Mouse (Mus musculus) urinary bladder, postnatal 4 days (tissue): ENCODE measurements around the gene Gm10961.
A peak's percentile ranks its signal among the peaks of the same experiment; 100 is the strongest.
"Not testable (repeated sequence)": the region's sequence is repeated elsewhere in the genome, so short reads cannot be mapped to it uniquely, and the experiment has no call there.

ENCODE experiments used
- DNase-seq, 2 experiments: peaks; one replicate each; pipeline ENCODE4 v3.0.0; 2021 to 2022; ENCODE audit warnings: low spot score in 2 of 2

Gene Gm10961

DNA sequence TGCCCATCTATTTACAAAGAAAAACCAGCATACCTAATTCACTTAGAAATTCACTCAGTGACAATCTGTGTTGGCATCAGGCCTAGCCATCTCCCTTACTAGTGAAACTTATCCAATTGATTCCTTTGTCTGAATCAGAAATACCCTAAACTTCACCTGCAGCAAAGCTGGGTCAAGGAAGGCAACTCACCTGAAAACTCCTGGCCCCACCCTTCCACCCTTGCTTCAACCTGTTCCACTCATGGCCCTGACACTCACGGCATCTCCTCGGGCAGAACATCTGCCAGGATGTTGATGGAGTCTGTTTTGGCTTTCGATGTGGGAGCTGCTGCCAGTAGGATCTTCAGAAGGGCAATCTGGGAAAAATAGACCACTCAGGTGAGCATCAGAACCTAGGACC, 13.3 kb upstream of the Gm10961 start:
- DNase-seq: peak in 1 of 2 experiments; percentile 53

DNA sequence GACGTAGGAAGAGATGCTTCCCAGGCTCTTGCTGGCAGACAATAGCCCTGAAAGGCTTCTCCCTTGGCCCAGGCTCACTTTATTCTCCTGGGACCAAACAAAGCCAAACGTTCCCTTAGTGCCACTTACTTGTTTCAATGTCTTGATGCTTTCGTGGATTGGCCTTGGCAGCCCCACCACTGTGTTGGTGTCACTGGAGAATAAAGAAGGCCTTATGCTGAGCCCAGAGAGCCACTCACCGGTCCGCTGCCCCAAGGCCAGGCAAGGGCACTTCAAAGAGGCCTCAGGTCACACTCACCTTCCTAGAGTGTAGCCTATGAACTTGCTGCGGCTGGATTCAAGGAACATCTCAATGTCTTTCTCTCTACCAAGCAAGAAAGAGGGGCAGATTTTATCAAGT, 11.2 kb upstream of the Gm10961 start:
- DNase-seq: peak in 1 of 2 experiments; percentile 53

DNA sequence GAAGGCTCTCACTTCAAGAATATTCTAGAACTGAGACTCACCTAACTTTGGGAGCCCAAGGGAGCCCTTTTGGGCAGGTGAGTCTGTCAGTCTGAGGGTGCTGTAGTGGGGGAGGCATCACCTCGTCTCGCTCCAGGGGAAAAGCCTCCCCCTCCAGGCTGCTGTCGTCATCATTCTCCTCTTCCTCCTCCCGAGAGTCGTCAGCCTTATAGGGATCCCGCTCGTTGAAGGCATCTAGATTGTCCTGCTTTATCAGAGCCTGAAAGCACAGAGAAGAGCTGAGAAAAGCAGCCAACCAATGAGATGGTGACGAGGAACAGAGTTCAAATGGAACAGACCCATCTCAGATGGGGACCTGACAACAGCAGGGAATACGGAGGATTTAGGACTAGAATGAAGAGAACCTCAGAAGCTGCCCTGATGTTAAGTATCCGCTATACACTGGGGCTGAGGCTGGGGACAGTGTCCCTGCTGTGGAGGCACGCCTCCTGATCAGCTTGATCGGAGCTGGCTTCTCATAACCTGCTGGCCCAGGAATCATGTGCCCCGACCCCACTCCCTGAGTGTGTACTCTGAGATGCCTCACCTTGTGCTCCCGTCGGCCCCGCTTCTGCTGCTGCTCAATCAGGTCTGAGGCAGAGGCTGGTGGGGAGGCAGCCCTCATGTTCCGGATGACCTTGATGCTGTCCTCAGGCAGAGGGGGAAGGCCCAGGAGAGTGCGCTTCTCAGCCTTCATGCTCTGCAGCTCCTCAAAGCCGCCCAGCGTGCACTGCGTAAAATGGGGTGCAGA, 9.6 kb upstream of the Gm10961 start:
- DNase-seq: peak; percentile 15 to 57

DNA sequence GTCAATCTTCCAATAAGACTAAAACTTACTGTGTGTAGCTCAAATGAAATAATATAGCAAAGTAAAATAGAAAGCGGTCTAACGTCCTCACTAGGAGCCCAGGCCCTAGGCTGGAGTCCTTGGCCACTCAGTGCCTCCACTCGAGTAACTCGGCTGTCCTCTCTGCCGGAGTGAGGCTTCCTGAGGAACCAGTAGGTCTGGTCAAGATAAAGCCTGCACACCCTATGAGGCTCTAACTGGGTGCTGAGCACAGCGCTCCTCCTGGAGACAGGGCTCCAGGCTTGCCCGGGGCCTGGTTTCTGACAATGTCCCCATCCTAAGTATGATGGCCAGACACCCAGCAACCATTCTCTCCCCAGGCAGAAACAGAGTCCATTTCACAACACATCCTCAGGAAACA, 8.6 kb upstream of the Gm10961 start:
- peak; percentile 11 to 35 for DNase-seq

DNA sequence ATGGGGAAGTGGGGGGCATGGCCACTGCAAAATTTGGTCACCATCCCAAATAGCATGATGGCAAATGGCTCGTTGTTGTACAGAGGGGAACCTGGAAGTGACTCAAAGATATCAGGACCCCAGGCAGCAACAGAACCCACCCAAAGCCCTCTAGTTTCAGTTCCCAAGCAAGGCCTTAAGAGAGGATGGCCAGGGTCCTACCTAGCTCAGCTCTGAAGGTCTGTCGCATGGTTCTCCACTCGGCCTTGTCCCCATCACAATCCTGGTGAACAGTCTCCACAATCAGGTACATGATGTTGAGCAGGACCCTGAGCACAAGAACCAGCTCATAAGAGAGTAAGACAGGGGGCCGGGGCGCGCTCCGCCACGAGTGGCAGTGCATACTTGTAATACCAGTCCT, 6.7 kb upstream of the Gm10961 start:
- peak; percentile 10 to 54 for DNase-seq

DNA sequence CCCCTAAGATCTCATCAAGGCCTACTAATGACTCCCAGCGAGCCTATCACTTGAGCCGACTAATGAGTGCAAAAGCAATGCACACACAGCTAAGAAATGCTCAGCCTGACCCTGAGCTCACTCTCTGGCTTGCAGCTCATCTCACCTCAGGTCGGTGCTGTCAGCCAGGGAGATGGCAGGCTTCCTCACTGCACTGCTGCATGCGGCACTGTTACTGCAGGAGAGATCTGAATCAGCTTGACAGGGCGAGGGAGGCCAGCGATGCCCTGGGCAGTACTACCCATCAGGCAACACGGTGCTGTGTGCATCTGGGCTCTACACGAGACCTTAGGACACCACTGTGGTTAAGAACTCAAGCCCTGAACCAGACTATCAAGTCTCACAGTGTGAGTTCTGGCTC, 5.6 kb upstream of the Gm10961 start:
- peak; percentile 13 to 45 for DNase-seq

DNA sequence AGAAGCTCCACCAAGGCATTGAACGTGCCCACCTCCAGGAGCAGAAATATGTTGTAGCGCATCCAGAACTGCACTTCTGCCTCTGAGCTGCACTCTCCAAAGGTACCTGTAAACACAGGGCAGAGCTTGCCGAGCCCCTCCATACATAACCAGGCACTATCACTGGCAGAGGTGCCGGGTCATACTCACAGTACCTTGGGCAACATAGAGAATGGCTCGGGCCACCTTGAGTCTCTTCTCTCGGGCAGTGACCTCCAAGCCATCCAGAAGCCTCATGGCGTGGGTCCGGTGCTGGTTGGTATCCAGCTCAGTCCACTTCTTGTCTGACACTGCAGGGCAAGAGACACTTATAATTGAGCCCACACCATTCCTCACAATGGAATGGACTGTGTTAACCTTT, 4.4 kb upstream of the Gm10961 start:
- DNase-seq: peak in 1 of 2 experiments; percentile 47

DNA sequence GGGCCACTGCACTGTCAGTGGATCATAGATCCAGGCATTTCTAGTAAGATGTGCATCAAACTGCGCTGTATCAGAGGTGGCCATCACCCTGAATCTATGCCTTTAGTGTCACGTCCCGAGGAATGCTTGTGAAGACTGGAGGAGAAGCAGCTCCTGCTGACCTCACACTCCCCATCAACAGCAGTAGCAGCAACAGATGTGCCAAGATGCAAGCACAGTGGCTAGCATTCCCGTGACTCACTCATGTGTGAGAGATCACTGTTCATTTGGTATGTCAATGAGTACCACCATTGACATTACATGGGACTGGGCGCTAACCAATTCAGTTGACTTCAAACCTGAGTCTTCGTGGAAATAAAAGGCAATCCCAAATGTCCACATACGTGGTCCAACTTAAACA, 3.5 kb upstream of the Gm10961 start:
- peak in 1 of 2 experiments; percentile 44 for DNase-seq

DNA sequence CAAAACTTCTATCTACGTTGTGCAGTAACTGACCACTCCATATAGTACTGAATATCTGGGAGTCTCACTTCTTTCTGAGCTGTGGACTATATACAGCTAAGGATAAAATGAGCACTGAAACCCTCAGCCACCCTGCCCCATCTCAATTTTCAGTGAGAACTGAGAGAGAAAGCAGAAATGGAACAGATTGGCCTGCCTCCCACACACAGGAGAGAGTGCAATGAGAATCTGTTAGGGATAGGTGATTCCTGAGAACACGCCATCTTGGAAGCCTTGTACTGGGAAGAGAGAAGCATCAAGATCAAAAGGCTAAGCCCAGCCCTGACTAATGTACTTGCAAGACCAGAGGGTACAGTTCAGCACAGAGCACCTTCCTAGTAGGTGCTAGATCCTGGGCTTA, 2.6 kb upstream of the Gm10961 start:
- DNase-seq: peak; percentile 6 to 25

DNA sequence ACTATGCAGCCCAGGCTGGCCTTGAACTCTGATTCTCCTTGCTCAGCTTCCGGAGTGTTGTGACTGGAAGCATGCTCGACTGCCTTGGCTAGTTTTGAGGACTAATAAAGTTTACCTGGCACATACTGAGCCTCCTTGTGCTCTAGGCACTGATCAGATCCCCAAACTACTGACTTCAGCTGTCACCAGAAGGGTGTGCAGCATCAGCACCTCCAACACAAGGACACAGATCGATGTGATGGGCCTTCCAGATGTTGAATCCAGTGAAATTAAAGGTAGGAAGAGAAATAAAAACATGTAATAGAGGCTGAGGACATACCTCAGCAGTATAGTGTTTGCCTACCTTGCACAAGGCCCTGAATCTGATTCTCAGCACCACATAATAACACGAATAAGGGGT, 1.7 kb upstream of the Gm10961 start:
- DNase-seq: peak; percentile 8 to 10

DNA sequence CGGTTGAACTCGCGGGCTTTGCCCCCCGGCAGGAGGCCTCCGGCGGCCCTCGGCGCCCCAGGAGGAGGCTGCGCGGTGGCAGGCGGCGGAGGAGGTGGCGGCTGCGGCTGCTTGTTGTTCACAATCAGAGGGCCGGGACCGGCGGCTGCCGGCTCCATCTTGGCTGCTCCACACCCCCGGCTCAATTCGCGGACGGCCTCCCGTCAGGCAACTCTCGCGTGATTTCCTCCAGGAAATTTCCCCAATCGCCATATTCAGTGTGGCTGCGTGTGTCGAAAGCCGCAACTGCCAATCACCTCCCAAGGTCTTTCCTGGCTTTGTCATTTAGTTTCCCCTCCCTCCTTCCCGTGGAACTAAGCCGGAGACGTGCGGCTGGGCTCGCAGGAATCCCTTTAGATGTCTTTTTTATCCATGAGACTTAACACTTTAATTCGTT, 419 bp downstream of the Gm10961 start, which contains the start of gene Strip1:
Gene Strip1, minus strand, starts transcription at position 172 of the 436 bp plus-strand sequence.
- peak; percentile 88 to 94 for DNase-seq

DNA sequence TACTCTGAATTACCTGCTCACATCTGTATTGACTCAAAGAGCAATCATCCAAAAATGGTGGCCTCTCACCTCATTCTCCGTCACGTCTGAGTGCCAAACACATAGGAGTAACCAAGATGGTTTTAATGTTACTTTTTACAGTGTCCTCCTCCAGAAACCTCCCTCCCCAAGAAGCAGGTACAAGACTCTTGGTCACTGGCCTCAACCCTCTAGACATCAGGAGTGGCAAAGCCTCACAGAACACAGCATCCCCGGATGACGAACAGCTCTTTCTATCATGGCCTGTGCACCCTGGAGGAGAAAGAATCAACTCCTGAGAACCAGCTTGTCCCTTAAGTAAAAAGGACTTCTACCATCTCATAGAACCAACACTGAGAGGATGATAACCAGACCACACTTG, 1.7 kb downstream of the Gm10961 start:
- DNase-seq: peak in 1 of 2 experiments; percentile 26

DNA sequence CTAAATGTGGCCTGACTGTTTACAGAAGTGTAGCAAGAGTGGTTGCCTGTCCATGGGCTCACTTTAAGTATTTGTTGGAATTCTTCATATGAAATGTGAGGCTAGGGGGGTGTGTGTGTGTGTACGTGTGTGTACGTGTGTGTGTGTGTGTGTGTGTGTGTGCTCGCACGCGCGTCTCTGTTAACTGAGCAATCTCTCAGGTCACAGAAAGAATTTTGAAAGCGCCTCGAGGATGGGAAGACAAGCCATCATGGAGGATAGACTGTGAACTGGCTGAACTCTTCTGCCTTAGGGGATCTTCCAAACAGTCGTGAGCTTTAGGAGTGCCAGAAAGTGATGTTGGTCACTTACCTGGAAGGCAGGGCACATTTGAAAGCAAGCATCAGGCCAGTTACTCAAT, 2.8 kb downstream of the Gm10961 start:
- DNase-seq: peak in 1 of 2 experiments; percentile 22

DNA sequence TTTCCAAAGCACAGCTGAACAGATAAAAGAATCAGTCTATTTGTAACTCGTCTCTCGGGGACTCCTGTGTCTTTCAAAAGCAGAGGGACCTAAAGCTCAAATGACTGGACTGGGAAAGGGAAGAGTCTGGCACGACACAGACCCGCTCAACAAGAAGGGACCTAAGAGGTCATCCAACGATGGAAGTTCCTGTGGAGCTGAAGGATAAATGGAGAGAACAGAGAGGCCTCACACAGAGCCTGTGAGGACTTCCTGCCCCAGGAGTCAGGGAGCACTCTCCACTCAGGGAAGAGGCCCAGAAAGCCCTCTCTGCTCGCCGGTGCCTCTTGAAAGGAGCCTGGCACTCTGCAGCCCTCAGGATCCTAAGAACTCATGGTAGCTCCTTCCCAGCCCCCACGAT, 4.7 kb downstream of the Gm10961 start:
- DNase-seq: no peak

DNA sequence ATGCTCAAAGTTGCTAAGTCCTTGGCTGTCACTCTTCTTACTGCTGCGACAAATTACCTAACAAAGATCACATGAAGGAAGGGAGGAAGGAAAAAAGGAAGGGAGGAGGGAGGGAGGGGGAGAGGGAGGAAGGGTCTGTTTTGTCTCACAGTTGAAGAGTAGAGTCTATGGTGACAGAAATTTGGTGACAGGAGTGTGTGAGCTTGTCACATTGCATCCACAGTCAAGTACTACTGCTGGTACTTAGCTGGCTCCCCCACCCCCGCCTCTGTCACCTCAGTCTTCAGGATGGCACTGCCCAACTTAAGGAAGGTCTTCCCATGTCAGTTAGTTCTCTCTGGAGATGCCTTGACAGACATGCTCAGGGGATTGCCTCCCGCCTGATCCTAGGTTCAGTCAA, 5.1 kb downstream of the Gm10961 start:
- no peak for DNase-seq

DNA sequence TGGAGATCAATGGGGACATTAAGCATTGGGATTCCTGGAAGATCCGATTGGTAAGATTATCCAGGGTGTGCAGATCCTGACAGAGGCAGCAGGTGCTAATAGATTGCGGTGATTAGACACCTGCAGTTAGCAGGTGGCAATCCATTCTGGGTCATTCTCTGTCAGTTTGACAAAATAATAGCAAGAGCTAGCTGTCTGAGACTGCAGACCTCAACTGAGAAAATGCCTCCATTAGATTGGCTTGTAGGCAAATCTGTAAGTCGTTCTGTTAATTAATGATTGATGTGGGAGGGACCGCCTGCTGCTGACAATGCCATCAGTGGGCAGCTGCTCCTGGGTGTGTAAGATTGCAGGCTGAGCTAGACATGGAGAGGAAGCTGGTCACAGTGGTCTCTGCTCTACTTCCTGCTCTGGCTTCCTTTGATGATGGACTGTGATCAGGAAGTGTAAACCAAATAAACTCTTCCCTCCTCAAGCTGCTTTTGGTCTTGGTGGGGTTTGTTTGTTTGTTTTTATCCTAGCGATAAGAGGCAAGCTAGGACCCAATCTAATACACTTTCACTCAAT, 6.6 kb downstream of the Gm10961 start:
- no peak for DNase-seq

DNA sequence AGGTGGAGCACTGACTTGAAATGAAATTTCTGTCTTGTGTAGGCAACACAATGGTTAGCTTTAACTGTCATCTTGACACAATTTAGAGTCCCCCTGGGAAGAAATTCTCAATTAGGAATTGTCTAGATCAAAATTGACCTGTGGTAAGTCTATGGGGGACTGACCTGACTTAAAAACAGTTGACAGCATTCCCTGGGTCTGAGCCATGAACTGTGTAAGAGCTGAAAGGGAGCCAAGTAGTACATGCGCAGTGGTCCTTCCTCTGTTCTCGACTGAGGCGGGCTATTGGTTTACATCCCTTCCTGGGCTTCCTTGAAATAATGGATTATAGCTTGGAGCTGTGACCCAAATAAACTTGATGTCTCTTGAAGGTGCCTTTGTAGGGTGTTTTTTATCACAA, 15.8 kb downstream of the Gm10961 start:
- DNase-seq: no peak

DNA sequence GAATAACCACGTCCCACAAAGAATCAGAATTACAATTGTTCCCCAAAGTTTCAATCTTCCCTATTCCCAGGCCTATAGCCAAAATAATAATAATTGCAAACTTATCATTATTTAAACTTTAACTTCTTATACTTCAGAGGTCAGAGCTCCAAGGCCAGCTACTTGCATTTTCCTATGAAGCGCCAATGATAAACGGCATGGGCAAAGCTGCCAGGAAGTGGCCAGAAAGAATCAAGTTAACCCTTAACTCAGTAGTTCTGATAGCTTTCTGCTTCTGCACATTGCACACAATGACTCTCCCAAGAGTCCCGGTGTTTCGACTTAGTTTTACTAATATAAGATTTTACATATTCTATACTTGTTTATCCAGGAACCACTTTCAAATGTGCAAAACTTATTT, 19.2 kb downstream of the Gm10961 start:
- not testable (repeated sequence) for DNase-seq

DNA sequence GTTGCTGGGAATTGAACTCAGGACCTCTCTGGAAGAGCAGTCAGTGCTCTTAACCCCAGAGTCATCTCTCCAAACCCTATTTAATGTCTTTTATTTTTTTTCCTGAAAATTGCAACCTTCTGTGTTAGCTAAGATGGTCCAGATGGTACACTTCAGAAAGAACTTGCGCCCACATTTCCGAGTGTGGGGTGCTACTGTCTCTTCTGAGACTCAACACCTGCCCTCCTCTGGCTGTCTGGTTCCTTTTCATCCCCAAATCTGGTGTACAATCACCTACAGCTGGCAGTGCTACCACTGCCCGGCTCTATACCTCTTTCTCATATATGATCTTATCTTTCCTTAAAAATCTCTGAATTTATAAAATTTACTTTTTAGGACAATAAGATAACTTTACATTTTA, 21.8 kb downstream of the Gm10961 start:
- DNase-seq: no peak

DNA sequence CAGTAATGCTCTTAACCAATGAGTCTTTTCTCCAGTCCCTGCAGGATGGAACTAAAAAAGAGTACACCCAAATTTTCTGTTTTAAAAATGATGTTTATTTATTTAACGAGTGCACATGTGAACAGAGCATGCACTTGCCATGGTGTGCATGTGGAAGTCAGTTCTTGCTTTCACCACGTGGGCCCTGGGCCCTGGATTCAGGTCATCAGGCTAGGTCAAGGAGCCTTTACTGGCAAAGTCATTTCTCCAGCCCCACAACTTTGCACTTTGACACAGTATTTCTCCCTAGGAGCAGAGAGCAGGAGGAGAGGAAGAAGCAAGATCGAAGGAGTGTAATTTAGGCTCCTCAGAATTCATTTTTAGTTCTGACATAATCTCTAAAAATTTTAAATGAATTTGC, 23.7 kb downstream of the Gm10961 start:
- no peak for DNase-seq

DNA sequence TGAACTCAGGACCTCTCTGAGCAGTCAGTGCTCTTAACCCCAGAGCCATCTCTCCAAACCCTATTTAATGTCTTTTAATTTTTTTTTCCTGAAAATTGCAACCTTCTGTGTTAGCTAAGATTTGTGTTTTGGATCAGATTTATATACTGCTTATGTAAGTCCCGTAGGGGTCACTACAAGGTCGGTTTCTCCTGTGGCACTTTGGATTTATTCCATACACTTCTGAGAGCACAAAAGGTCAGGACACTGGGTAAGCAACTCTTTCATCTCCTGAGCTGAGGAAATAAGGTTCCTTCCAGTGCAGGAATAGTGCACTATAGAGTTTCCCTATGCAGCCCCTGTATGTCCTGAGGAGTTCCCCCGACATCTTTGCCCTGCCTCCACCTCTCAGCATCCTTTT, 24.4 kb downstream of the Gm10961 start:
- DNase-seq: no peak

DNA sequence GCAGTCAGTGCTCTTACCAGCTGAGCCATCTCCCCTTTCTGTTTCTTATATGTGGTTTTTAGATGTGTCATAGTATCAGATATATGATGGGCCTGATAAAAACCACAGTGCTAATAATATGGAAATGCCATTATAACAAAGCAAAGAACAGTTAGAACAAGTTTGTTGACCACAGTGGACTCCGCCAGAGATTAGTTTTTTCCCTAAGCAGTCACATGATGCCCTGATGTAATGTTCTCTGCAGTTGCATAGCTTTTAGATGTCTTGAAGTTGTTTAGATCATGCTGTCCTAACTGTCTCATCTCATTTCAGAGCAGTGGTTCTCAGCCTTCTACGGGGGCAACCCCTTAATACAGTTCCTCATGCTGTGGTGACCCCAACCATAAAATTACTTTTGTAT, 25.0 kb downstream of the Gm10961 start:
- DNase-seq: no peak

DNA sequence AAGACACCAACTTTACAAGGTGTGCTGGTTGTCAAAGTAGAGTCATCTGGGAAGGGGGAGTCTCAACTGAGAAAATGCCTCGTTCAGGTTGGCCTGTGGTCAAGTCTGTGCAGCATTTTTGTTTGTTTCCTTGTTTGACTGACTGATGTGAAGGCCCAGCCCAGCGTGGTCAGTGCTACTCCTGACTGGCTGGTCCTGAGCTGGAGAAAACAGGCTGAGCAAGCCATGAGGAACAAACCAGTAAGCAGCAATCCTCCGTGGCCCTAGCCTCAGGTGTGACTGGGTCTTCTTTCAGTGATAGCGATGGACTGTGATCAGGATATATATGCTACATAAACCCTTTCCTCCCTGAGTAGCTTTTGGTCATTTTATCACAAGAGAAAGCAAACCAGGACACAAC, 25.8 kb downstream of the Gm10961 start:
- no peak for DNase-seq
